Mouse (Mus musculus): Measurements from ENCODE around the gene Cdc123. TPM values are rescaled to one million over a fixed set of nuclear protein-coding genes. Genes with fewer than 3 reads are reported as not detected.

Cdc123 gene
- polyA plus RNA-seq, 1 experiment from 2014 or later = 312 TPM

DNA sequence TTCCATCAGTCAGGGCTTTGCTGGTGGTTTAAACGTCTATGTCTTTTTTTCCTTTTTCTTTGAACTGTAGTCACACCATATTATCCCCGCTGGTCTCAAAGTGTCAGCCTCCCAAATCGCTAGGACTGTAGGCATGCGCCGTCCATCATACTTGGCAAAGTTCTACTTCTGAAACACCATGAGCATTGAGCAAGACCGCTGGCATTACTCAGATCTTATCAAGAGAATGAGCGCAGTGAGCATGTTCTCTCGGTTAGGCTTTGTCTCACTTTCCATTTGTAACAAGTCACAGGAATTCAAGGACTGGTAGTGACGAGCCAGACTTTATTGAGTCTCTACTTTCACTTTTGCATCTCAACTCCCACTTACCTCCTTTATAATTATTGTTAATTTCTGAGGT lies 6.2 kb upstream of the Cdc123 start:
- DNase-seq (ENCODE audit: low spot score) (no peak), ATAC-seq (ENCODE audit: low FRiP score) (no peak)
- Histone ChIP-seq H3K36me3 (ENCODE audit: control insufficient read depth, insufficient read depth, low read length) (no peaks in the 10 kb centered on the region), H3K27me3 (ENCODE audit: control insufficient read depth, insufficient read depth, low read length) (no peaks in the 10 kb centered on the region), H3K4me1 (replicated peaks; ENCODE audit: control insufficient read depth, insufficient read depth, low read length) (no peaks in the 10 kb centered on the region), H3K9me3 (ENCODE audit: control insufficient read depth, low read length) (no peaks in the 10 kb centered on the region), H3K4me3 (ENCODE audit: low read depth, low read length) (no peak overlapping the region), H3K4me2 (replicated peaks; ENCODE audit: low read depth, low read length) (no peak overlapping the region), H3K27ac (ENCODE audit: low read depth, low read length) (no peak overlapping the region), H3K9ac (ENCODE audit: low read depth, low read length) (no peak overlapping the region)
- WGBS = 93% methylated on average over 9 of the region's 9 CpGs

- 46% methylated on average over 4 of the region's 4 CpGs for WGBS
- H3K4me3 ChIP-seq (ENCODE audit: low read depth, low read length) = peak overlapping the region; percentile 76
- H3K9ac ChIP-seq (ENCODE audit: low read depth, low read length) = peak overlapping the region; percentile 86; the same call in 1 of the 2 replicates
- no peaks in the 10 kb centered on the region for H3K27me3 ChIP-seq (ENCODE audit: control insufficient read depth, insufficient read depth, low read length)
- H3K4me1 ChIP-seq (replicated peaks; ENCODE audit: control insufficient read depth, insufficient read depth, low read length) = no peaks in the 10 kb centered on the region
- peaks cover 3% of the 10 kb centered on the region; the same call in 1 of the 2 replicates for H3K36me3 ChIP-seq (ENCODE audit: control insufficient read depth, insufficient read depth, low read length)
- H3K9me3 ChIP-seq (ENCODE audit: control insufficient read depth, low read length) = no peaks in the 10 kb centered on the region
- no peak overlapping the region for H3K27ac ChIP-seq (ENCODE audit: low read depth, low read length)
- H3K4me2 ChIP-seq (replicated peaks; ENCODE audit: low read depth, low read length) = peak overlapping the region; percentile 42
- DNase-seq (ENCODE audit: low spot score) (no peak), ATAC-seq (ENCODE audit: low FRiP score) (no peak)
Observed at GRCm38 (mm10) chr2:5845826-5846225, 862 bp upstream of the Cdc123 start.

DNA sequence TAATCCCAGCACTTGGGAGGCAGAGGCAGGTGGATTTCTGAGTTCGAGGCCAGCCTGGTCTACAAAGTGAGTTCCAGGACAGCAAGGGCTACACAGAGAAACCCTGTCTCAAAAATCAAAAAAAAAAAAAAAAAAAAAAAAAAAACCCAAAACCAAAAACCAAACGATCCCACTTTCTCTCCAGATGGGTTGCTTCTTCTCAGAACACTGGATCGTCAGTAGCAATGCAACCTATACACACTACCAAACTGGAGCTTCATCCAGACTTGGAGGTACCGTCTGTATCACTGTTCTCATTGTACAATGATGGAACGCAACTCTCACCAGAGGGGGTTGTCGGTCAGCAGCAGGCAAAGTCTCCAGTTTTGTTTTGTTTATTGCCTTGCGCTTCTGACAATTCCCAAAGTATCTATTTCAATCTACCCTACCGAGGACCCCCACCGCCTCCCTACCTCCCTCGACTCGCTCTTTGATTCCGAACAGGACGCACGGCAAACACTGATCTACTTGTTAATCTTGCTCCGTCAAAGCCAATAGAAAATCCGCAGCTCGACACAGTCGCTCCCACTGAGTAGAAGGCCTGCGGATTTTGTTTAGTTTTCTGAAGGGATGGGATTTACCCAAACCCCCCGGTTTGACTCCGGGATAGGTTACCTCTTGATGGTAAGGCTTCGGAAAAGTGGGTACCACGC lies 637 bp downstream of the Cdc123 start:
- no peak; the same call in 1 of the 2 replicates for ATAC-seq (ENCODE audit: low FRiP score)
- DNase-seq (ENCODE audit: low spot score) = no peak
- peaks cover 14% of the 10 kb centered on the region for H3K36me3 ChIP-seq (ENCODE audit: control insufficient read depth, insufficient read depth, low read length)
- peak overlapping the region; percentile 76 for H3K4me3 ChIP-seq (ENCODE audit: low read depth, low read length)
- H3K4me2 ChIP-seq (replicated peaks; ENCODE audit: low read depth, low read length) = peak overlapping the region; percentile 59
- no peaks in the 10 kb centered on the region for H3K9me3 ChIP-seq (ENCODE audit: control insufficient read depth, low read length)
- H3K27ac ChIP-seq (ENCODE audit: low read depth, low read length) = peak overlapping the region; percentile 82
- peak overlapping the region; percentile 86 for H3K9ac ChIP-seq (ENCODE audit: low read depth, low read length)
- no peaks in the 10 kb centered on the region for H3K4me1 ChIP-seq (replicated peaks; ENCODE audit: control insufficient read depth, insufficient read depth, low read length)
- H3K27me3 ChIP-seq (ENCODE audit: control insufficient read depth, insufficient read depth, low read length) = no peaks in the 10 kb centered on the region
- 4% methylated on average over 23 of the region's 23 CpGs for WGBS

GRCm38 (mm10) chr2:5840815-5841214 lies 4.1 kb downstream of the Cdc123 start:
- DNase-seq (ENCODE audit: low spot score) (no peak), ATAC-seq (ENCODE audit: low FRiP score) (no peak)
- WGBS = 96% methylated on average over 11 of the region's 11 CpGs
- H3K27ac ChIP-seq (ENCODE audit: low read depth, low read length) = no peak overlapping the region
- H3K36me3 ChIP-seq (ENCODE audit: control insufficient read depth, insufficient read depth, low read length) = peaks cover 14% of the 10 kb centered on the region
- H3K4me3 ChIP-seq (ENCODE audit: low read depth, low read length) = no peak overlapping the region
- no peaks in the 10 kb centered on the region for H3K9me3 ChIP-seq (ENCODE audit: control insufficient read depth, low read length)
- no peak overlapping the region for H3K4me2 ChIP-seq (replicated peaks; ENCODE audit: low read depth, low read length)
- H3K9ac ChIP-seq (ENCODE audit: low read depth, low read length) = no peak overlapping the region
- H3K27me3 ChIP-seq (ENCODE audit: control insufficient read depth, insufficient read depth, low read length) = no peaks in the 10 kb centered on the region
- H3K4me1 ChIP-seq (replicated peaks; ENCODE audit: control insufficient read depth, insufficient read depth, low read length) = no peaks in the 10 kb centered on the region

GRCm38 (mm10) chr2:5825265-5825913 lies 19.6 kb downstream of the Cdc123 start:
- Histone ChIP-seq H3K9ac (ENCODE audit: low read depth, low read length) (no peak overlapping the region), H3K36me3 (ENCODE audit: control insufficient read depth, insufficient read depth, low read length) (peaks cover 6% of the 10 kb centered on the region; the same call in 1 of the 2 replicates), H3K27me3 (ENCODE audit: control insufficient read depth, insufficient read depth, low read length) (no peaks in the 10 kb centered on the region), H3K4me3 (ENCODE audit: low read depth, low read length) (no peak overlapping the region), H3K4me1 (replicated peaks; ENCODE audit: control insufficient read depth, insufficient read depth, low read length) (no peaks in the 10 kb centered on the region), H3K4me2 (replicated peaks; ENCODE audit: low read depth, low read length) (no peak overlapping the region), H3K27ac (ENCODE audit: low read depth, low read length) (no peak overlapping the region), H3K9me3 (ENCODE audit: control insufficient read depth, low read length) (no peaks in the 10 kb centered on the region)
- ATAC-seq (ENCODE audit: low FRiP score) = no peak
- WGBS = 94% methylated on average over 5 of the region's 5 CpGs
- DNase-seq (ENCODE audit: low spot score) = no peak

- no peak overlapping the region for H3K9ac ChIP-seq (ENCODE audit: low read depth, low read length)
- WGBS = 93% methylated on average over 5 of the region's 5 CpGs
- no peak for ATAC-seq (ENCODE audit: low FRiP score)
Observed at GRCm38 (mm10) chr2:5824685-5825084, 20.3 kb downstream of the Cdc123 start.

GRCm38 (mm10) chr2:5824213-5824612 lies 20.8 kb downstream of the Cdc123 start:
- no peaks in the 10 kb centered on the region for H3K4me1 ChIP-seq (replicated peaks; ENCODE audit: control insufficient read depth, insufficient read depth, low read length)
- H3K36me3 ChIP-seq (ENCODE audit: control insufficient read depth, insufficient read depth, low read length) = peaks cover 8% of the 10 kb centered on the region; the same call in 1 of the 2 replicates
- no peak overlapping the region for H3K9ac ChIP-seq (ENCODE audit: low read depth, low read length)
- H3K27ac ChIP-seq (ENCODE audit: low read depth, low read length) = no peak overlapping the region
- no peak overlapping the region for H3K4me2 ChIP-seq (replicated peaks; ENCODE audit: low read depth, low read length)
- H3K4me3 ChIP-seq (ENCODE audit: low read depth, low read length) = no peak overlapping the region
- WGBS = 38% methylated on average over 1 of the region's 1 CpGs
- no peak for ATAC-seq (ENCODE audit: low FRiP score)
- DNase-seq (ENCODE audit: low spot score) = peak; percentile 10
- no peaks in the 10 kb centered on the region for H3K27me3 ChIP-seq (ENCODE audit: control insufficient read depth, insufficient read depth, low read length)
- no peaks in the 10 kb centered on the region for H3K9me3 ChIP-seq (ENCODE audit: control insufficient read depth, low read length)

More at GRCm38 (mm10) chr2:5824685-5825084, 20.3 kb downstream of the Cdc123 start:
- peaks cover 8% of the 10 kb centered on the region; the same call in 1 of the 2 replicates for H3K36me3 ChIP-seq (ENCODE audit: control insufficient read depth, insufficient read depth, low read length)
- H3K27ac ChIP-seq (ENCODE audit: low read depth, low read length) = no peak overlapping the region
- no peaks in the 10 kb centered on the region for H3K9me3 ChIP-seq (ENCODE audit: control insufficient read depth, low read length)
- H3K4me3 ChIP-seq (ENCODE audit: low read depth, low read length) = no peak overlapping the region
- H3K27me3 ChIP-seq (ENCODE audit: control insufficient read depth, insufficient read depth, low read length) = no peaks in the 10 kb centered on the region
- no peaks in the 10 kb centered on the region for H3K4me1 ChIP-seq (replicated peaks; ENCODE audit: control insufficient read depth, insufficient read depth, low read length)
- no peak for DNase-seq (ENCODE audit: low spot score)
- no peak overlapping the region for H3K4me2 ChIP-seq (replicated peaks; ENCODE audit: low read depth, low read length)

DNA sequence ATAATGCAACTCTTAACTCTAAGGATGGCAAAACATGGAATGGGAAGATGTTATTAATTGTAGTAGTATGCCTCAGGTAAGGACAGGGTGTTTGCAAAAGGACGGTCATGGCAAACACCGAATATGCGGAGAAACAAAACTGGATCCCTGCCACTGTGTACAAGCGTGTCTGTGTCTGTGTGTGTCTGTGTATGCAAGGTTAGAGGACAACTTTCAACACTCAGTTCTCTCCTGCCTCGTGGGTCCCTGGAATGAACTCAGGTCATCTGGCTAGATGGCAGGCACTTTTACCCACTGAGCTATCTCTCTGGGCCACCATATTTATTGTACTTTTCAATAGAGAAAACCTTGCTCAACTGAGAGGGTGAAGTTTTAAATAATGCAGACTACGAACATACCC lies 22.5 kb downstream of the Cdc123 start:
- no peak overlapping the region for H3K27ac ChIP-seq (ENCODE audit: low read depth, low read length)
- H3K27me3 ChIP-seq (ENCODE audit: control insufficient read depth, insufficient read depth, low read length) = no peaks in the 10 kb centered on the region
- WGBS = 98% methylated on average over 6 of the region's 6 CpGs
- H3K4me1 ChIP-seq (replicated peaks; ENCODE audit: control insufficient read depth, insufficient read depth, low read length) = no peaks in the 10 kb centered on the region
- no peak overlapping the region for H3K9ac ChIP-seq (ENCODE audit: low read depth, low read length)
- no peak for DNase-seq (ENCODE audit: low spot score)
- H3K36me3 ChIP-seq (ENCODE audit: control insufficient read depth, insufficient read depth, low read length) = peaks cover 8% of the 10 kb centered on the region; the same call in 1 of the 2 replicates
- no peak overlapping the region for H3K4me3 ChIP-seq (ENCODE audit: low read depth, low read length)
- ATAC-seq (ENCODE audit: low FRiP score) = no peak
- H3K9me3 ChIP-seq (ENCODE audit: control insufficient read depth, low read length) = no peaks in the 10 kb centered on the region
- H3K4me2 ChIP-seq (replicated peaks; ENCODE audit: low read depth, low read length) = no peak overlapping the region

- no peaks in the 10 kb centered on the region for H3K4me1 ChIP-seq (replicated peaks; ENCODE audit: control insufficient read depth, insufficient read depth, low read length)
- WGBS = 92% methylated on average over 10 of the region's 10 CpGs
- no peak overlapping the region for H3K27ac ChIP-seq (ENCODE audit: low read depth, low read length)
- no peak overlapping the region for H3K4me3 ChIP-seq (ENCODE audit: low read depth, low read length)
- 0 out of 2 replicates have a peak, but pooled peaks cover 2% of the 10 kb centered on the region for H3K36me3 ChIP-seq (ENCODE audit: control insufficient read depth, insufficient read depth, low read length)
- no peaks in the 10 kb centered on the region for H3K9me3 ChIP-seq (ENCODE audit: control insufficient read depth, low read length)
- no peaks in the 10 kb centered on the region for H3K27me3 ChIP-seq (ENCODE audit: control insufficient read depth, insufficient read depth, low read length)
- H3K9ac ChIP-seq (ENCODE audit: low read depth, low read length) = no peak overlapping the region
- no peak for ATAC-seq (ENCODE audit: low FRiP score)
- DNase-seq (ENCODE audit: low spot score) = no peak
- H3K4me2 ChIP-seq (replicated peaks; ENCODE audit: low read depth, low read length) = no peak overlapping the region
Observed at GRCm38 (mm10) chr2:5821264-5821663, 23.7 kb downstream of the Cdc123 start.
